Mouse (Mus musculus) cortical plate, adult 2 months (tissue): ENCODE data around the gene 4921517D22Rik.

ENCODE experiments used
- CTCF ChIP-seq: fragments of 200-500 bp; IDR thresholded peaks from 2 replicates; pipeline ENCODE4 v1.5.1; 2011; ENCODE audit warnings: mild to moderate bottlenecking, control low read depth, low read length; ENCODE audit not compliant: insufficient read depth; ENCODE audit errors: extremely low read depth
- POLR2A ChIP-seq: fragments of 200-500 bp; IDR thresholded peaks from 2 replicates; pipeline ENCODE4 v1.6.1; 2011; ENCODE audit warnings: mild to moderate bottlenecking, low read length, control low read depth; ENCODE audit not compliant: insufficient read depth; ENCODE audit errors: extremely low read depth

DNA sequence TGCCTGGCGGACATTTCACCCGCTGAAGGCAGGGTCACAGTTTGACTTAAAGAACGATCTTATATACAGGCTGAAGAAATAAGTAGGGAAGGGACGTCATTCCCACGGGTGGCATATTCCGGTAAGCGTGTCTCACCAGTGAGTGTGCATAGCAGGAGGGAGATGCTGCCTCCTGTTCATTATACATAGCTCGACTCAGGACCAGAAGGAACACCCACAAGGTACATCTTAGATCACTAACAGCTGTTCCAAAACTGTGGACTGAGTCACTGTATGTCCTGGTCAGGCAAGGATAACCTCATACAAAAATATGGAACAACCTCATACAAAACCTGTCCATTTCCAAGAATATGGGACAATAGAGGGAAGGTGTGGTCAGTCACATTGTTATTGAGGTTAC is 5.2 kb upstream of the 4921517D22Rik start:
- TF ChIP-seq CTCF: no peak
- TF ChIP-seq POLR2A: no peak
